Mouse (Mus musculus) left cerebral cortex, adult 8-10 months (tissue): ENCODE measurements around the gene Dhx58. TPM values are rescaled to one million over a fixed set of nuclear protein-coding genes. Genes with fewer than 3 reads are reported as not detected.
"Not testable (repeated sequence)": the region's sequence is repeated elsewhere in the genome, so short reads cannot be mapped to it uniquely, and the experiment has no call there.

ENCODE experiments used
- DNase-seq, 2 experiments: peaks; one replicate each; pipeline ENCODE4 v3.0.0; 2022; ENCODE audit warnings: low spot score in 2 of 2
- total RNA-seq, 4 experiments: library from RNA; stranded (reverse); gene quantifications; 2 replicates each; pipeline ENCODE4 v1.2.4; 2022

Dhx58 gene
- total RNA-seq, 4 experiments from 2014 or later, result 1.6 to 2.1 (median 1.8) TPM

DNA sequence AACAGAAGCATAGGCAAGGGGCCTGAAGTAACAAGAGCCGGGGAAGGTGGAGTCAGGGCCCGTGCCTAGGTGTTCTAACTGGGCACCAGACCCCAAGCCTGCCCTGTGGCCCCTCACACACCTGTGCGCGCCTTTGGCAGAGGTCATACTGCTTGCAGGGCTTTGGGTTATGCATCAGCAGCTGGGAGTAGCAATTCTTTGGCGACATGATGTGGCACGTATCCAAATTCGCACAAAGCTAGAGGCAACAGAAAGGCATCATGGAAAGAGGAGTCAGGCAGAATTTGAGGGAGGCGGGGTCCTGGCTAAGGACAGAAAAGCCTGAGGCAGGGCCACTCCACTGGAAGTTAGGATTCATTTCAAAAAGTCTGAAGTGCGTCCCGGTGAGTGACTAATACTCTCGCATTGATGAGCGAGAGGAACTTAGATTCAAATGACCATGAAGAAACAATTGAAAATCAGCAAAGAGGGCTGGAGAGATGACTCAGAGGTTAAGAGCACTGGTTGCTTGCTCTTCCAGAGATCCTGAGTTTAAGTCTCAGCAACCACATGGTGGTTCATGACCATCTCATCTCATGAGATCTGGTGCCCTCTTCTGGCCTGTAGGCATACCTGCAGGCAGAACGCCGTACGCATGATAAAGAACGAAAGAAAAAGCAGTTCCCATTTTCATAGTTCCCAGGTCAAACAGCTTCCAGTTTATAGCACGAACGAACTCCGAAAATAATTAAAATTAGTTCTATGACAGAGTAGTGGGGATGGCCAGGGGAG is 1.8 kb downstream of the Dhx58 start:
- no peak for DNase-seq

DNA sequence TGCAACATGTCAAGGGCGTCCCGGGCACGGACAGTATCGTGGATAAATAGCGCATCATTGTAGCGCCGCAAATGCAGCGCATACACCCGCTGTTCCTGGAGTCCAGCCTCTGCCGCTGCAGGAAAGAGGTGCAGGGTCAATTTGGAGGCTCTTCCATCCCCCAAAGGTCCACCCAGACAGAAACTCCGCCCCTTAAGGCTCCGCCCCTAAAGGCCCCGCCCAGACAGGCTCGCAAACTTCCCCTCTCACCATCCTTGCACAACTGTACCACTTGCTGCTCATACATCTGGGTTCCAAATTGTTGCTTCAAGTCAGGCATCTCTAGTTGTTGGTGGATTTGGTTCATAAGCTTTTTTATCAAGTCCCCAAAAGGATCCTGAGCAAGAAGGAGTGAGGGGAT is 2.8 kb downstream of the Dhx58 start:
- DNase-seq, result no peak

DNA sequence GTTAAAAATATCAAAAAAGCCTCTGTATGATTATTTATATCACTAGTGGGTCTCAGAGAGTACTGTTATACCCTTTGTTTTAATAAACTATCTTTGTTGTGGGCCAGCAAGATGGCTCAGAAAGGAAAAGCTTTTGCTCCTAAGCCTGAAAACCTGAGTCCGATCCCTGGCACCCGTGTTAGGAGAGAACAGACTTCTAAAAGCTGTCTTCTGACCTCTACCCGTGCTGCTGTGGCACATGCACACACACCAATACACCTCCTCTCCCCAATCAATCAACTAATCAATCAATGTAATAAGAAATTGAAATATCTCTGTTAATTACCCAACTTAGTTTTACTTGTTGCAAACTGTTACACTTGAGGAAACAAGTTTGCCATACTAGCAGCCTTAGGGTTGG is 3.4 kb downstream of the Dhx58 start:
- DNase-seq, result no peak

DNA sequence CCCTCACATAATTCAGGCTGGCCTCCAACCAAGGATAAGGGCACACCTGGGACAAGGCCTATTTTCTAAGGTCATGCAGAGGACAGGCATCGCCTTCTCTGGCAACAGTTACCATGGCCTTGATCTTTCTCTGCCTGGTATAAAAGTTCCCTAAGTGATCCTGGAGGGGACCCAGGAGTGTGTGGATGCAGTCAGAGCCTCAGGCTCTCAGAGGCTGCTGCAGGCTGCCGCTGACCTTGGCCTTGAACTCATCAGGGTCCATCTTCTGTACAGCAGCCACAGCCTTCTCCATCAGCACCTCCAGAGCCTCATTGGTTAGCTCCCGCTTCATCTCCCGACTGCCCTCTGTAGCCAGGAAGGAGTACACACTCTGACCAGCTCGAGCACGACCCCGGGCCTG is 6.2 kb downstream of the Dhx58 start:
- no peak for DNase-seq

DNA sequence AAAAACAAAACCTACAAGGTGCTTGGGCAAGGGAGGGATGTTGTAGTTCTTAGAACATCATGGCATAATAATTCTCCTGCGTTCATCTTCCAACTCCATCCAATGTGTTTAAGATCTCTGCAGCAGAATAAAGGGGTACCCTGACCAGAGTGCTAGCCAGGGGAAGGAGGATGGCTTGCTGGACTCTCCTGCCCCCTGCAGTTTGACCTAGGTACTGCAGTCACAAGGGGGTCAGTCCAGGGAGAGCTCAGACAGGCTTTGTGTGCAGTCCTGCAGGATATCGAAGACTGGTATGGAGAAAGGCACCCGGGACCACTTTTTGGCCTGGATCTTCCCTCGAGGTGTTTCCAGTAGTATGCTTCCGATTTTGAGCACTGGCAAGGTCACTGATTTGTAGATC is 9.1 kb downstream of the Dhx58 start:
- DNase-seq, result peak in 1 of 2 experiments; percentile 77

DNA sequence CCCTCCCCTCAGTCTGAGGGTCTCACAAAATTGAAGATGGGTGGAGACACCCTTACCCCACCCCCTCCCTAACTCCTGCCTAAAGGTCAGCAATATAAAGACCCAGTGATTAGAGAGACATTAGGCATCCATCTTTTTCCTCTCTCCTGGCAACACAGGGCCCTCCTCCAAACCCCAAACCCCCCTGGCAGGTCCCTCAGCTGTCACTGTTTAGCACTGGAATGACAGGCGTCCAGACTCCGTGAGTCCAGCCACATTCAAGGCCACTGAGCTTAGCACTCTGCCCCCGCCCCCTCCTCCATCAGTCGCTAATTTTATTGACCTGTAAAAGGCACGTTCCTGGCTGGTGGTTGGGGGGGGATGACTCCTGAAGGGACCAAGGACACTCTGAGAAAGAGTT is 10.9 kb downstream of the Dhx58 start:
- no peak for DNase-seq

DNA sequence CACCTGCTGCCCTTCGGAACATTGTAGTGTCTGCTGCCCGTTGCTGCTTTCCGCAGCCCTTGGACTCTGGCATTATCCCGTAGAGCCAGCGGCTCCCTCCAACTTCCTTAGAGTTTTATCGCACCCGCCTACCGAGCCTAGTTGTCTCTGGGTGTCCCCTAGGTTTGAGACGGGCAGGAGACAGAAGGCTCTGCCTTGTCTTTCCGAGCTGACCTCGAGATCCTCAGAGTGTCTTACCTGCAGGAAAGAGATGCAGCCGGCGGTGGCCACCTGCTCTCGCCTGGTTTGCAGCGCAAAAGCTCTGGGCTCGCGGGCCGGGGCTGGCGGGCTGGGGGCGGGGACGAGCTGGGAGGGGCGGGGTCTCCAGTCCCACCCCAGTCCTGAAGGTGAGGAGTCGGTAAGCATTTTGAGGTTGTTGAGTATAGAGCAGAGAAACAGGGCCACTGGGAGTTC is 11.9 kb downstream of the Dhx58 start, which contains the start of gene Zfp385c:
Zfp385c (minus strand) TSS at position 292 of the 453 bp plus-strand sequence.
- DNase-seq, result no peak

DNA sequence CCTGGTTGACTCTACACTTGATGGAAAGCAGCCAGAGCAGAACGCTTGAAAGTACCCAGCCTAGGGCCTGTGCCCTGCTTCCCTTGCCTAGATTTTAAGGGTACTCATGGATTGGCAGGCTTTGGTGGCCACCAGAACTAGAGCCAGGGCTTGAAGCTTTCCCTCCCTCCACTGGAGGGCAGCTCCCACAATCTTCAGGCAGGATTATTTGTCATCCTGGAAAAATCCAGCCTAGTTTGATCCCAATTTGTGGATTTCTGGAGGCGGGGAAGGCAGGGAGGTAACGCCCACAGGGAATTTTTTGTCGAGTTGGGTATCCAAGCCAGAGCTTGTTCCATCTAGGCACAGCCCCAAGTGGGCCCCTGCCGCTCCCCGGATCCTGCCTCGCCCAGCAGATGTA is 13.7 kb downstream of the Dhx58 start:
- no peak for DNase-seq

DNA sequence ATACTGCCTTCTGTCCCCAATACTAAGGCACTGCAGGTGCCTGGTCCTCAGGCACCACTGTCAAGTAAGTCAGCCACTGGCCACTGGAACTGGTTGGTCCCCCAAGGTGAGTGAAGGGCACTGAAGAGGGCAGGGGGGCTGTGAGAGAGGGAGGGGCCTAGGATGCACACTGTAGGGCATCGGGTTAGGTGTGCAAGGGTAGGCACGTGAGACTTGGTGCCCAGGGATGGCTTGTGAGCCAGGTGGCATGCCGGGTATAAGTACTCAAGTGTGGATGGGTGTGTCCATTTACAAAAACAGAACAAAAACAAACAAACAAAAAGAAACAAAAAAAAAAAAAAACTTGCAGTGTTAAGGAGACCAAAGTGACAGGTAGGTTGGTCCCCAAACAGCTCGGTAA is 15.6 kb downstream of the Dhx58 start:
- DNase-seq, result no peak

DNA sequence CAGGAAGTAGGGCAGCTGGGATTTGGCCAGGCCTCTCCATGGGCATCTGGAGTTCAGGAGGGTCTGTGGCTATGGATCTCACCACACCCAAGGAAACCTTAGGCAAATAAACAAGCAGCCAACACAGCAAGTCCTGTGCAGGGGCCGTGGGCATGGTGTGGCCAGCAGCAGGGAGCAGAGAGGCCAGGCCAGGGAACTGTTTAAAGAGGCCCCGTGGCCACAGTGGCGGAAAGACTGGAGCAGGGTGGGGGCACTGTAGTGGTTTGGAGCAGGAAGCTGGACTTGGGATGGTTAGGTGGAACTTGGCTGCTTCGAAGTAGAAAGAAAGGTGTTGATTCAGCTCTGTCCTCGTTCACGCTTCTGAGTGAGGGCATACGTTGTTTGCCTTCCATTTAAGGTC is 16.8 kb downstream of the Dhx58 start:
- no peak for DNase-seq

DNA sequence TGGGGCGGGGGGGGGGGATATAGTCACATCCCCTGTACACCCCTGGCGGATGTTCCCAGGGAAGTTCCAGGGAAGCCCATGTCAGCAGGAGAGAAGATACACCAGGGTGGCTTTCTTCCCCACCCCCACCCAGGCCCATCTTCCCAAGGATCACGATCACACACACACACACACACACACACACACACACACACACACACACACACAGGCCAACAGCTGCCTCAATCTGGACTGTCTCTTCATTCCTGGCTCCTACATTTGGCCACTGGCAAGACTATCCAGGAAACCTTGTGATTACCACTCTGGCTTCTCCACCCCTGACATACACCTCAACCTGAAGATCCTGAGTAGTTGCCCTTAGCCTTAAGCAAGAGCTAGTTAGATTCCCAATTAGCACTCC is 18.7 kb downstream of the Dhx58 start:
- no peak for DNase-seq

DNA sequence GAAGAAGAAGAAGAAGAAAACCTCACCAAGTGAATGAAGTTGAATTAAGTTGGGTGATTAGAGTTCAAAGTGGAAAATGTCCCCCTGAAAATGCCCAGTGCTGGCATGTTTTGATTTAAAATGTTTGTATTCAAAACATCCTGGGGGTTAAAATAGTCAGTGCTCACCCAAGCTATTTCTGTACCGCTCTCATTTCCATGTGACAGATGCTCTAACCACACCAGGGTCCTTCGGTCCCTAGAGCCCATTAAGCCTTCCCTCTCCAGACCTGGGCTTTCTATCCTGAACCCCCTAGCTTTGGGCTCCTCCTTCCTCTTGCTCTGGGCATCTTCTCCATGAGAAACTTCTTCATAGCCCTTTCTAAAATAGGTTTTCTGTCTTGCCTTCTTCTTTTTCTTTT is 20.0 kb downstream of the Dhx58 start:
- DNase-seq, result no peak

DNA sequence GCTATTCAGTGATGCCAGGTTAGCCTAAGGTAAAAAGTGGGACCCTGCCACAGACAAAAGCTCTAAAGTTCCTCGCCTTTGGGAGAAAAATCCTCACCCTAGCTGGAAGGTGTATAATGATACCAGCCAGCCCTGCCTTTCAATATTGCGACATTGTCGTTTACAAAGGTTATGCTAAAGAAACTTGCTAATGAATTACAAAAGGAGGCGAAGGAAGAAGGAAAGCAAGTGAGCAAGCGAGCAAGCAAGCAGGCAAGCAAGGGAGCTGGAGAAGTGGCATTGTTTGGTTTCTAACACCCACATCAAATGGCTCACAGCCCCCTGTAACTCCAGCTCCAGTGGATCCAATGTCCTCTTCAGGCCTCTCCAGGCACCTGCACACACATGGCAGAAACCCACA is 21.5 kb downstream of the Dhx58 start:
- no peak for DNase-seq

DNA sequence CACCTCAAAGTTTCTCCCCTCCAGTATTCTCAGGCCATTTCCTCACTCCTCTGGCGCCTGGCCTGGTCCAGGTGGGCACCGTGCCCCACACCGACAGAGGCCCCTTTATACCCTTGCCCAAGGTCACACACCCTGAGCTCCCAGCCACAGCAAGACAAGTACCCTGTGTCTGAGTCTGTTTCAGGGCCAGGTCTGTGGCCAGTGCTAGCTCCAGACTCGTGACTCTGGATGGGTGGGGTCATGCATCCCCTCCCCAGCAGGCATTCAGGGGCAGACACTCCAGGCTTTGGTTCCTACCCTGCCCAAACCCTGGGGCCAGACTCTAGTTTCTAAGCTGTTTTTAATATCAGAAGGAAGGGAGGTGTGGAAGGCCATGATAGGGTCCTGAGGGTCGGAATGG is 22.2 kb downstream of the Dhx58 start:
- DNase-seq, result no peak

DNA sequence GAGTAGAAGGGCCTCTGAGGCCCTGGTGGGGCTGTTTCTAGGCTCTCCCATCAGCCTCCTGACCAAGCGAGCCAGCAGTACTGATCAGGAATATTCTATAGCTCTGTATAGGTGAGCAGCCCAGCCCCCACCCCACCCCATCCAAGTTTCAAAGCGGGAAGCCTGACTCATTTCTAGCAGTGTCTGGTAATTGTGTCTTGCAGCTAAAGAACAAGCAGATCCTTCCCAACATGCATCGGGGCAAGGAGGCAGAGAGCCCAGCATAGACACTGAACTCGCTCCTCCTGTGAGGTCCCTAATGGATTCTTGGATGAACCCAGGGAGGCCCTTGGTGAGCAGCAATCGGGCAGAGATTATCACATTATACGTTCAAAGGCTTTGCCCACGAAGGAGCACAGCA is 26.3 kb downstream of the Dhx58 start:
- DNase-seq, result no peak

DNA sequence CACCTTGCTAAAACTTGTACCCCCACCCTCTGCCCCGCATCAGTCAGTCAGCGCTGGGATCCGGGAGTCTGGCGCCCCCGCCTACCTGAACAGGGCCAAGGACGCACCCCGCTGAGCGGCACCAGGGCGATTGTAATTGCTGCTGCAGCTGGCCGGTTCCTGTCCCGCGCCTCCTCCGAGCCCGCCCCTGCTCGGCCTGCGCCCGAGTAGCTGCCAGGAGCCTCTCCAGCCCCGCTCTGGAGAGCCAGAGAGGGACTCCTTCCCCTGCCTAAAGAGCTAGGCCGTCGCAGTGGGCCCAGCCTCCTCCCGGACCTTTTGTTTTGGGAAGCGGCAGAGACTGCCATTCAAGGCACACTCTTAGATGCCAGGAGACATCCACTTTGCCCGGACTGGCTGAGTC is 30.9 kb downstream of the Dhx58 start:
- DNase-seq, result no peak

DNA sequence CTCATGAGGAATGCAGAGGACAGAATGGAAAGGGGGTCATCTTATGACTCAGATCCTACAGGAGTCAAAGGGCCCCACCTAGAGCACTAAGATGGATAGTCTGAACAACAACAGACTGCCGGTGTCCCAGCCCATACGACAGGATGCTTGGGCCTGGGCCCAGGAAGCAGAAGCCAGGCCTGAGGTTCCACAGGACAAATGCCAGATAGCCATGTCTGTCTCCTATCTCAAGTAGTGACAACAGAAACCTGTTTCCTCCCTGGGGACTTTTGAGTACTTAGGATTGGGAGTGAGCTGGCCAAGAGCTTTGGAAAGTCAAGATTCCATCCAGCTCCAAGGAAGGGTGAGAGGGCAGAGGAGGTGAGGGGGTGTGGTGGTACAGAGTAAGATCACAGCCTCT is 32.1 kb downstream of the Dhx58 start:
- DNase-seq, result no peak

DNA sequence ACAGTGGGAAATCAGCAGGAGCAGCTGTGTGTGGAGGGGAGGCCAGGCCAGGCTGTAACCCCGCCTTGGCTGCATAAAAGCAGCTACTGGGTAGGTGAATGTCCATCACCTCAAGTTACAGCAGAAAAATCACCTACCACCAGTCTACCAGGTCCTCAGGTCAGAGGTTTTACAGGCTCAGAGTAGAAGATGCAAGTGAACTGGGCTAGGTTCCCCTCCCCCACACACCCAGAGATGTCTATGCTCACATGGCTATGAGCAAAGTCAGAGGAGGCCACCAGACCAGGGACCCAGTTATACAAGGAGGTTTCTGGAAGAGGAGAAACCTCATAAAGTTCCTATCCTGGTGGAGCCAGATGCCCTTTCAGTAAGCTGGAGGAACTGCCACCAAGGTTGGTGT is 33.0 kb downstream of the Dhx58 start:
- no peak for DNase-seq

DNA sequence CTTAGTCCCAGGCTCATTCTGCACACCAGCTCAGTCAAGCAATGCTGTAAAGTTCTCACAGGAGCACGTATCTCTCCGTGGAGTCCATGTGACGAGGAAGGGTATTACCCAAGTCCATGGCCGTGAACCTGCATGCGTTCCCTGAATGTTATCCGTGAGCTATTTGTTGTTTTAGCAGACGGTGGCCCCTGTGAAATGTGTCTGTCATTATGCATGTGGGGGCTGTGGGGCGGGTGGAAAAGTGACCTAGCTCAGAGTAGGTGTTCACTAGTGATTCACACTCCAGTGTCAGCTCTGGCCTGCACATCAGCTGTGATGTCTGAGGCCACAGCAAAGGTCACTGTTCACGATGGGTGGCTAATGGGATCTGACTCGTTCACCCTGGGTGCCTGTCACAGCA is 44.3 kb downstream of the Dhx58 start:
- DNase-seq, result no peak

DNA sequence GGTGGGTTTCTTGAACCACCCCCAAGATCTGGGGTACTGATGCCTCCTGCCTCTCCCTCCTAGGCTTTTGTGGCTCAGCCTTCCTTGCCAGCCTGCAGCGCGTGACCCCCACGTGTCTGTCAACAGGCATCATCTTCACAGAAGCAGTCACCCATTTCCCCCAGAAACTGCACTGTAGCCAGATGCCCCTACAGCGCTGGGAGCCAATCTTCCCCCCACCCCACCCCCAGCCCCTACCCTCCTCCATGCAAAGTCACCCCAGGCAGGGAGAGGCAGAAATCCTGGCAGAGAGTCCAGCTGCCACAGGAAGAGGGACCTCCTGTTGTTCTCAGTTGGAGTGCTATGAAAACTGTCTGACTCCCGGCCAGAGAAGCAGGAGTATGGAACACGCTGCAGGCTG is 47.6 kb downstream of the Dhx58 start:
- DNase-seq, result no peak

DNA sequence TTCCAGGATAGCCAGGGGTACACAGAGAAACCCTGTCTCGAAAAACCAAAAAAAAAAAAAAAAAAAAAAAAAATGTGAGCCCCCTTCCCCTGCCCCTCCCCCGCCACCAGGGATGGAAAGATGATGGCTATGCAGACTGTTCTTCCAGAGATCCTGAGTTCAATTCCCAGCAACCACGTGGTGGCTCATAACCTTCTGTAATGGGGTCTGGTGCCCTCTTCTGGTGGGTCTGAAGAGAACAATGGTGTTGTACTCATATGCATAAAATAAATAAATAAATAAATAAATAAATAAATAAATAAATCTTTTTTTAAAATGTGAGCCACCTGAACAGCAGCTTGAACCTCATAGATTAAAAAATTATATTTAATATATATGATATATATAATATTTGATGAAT is 48.5 kb downstream of the Dhx58 start:
- DNase-seq, result not testable (repeated sequence)

DNA sequence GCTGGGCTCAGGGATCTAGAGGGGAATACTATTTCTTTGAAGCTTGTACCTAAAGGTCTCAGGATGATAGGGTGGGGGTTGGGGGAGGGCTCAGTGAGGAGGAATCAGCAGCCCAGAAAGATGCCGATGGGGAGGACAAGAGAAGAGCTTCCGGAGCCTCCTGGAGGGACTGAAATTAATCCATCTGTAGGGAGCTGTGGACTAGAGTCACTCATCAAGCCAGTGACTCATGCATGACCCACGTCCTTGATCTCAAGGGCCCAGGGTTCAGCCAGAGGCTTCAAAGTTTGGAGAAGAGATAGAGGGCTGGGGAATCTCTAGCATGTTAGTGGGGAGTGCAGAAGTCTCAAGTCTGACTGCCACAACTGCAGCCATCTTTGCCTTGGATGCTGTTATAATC is 52.3 kb downstream of the Dhx58 start:
- DNase-seq, result no peak

DNA sequence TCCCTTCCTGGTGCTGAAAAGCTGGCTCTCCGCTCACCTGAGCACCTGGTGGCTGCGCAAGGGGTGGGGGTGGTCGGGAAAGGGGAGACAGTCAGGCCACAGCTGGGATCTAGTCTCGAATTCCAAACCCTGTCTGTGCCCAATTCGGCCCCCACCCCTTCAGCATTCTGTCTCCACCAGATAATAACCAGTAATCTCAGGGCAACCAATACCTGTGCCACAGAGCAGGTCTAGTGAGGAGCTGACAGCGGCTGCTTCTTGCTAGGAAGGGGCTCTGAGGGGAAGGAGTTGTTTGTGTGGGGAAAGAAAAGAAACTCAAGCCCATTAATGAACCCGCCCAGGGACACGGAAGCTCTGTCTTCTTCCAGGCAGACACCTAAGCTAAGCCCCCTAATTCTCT is 52.9 kb downstream of the Dhx58 start:
- no peak for DNase-seq

DNA sequence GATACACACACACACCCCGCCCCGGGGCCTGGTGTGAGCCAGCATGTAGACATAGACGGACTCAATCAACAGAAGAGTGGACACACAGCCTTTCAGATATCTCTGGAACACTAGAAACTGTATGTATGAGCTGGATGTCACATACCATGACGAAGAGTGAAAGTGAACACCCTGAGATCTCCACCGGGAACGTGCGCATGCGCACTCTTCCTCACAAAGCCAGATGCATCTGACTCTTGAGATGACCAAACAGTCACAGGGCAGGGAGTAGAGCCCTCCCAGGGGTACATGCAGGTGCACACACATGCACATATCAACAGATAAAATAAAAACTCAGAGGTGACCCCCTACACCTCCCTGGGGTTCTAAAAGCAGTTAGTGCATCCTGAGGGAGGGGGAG is 55.7 kb downstream of the Dhx58 start:
- no peak for DNase-seq
